ENCODE assay signal across 22 mouse cellular contexts in the genomic region with DNA sequence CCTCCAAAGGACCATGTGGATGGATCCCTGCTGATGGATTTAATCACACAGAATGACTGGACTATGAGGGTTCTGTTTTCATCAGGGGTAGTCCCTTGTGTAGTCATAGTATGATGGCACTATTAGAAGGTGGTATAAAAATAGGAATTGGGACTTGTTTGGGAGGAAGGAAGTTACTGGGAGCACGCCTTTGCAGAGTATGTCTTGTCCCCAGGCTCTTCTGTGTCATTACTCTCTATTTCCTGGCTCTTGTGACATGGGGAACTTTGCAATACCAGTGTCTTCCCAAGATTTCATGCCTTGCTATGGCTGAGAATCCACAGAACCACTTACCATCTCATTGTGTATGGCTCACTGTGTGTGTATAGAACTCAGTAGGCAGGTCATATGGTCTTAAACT. TPM values are rescaled to one million over a fixed set of nuclear protein-coding genes. Genes with fewer than 3 reads are reported as not detected.
A peak's percentile ranks its signal among the peaks of the same experiment; 100 is the strongest.
DNase-seq lines count a peak whose midpoint lies in the region; ATAC-seq and TF ChIP-seq lines count a peak whose summit lies in the region.
"Had no signal": no experiment of that assay in that cellular context is flagged by ENCODE, and none has a peak within 500 bp of the region (broad histone marks: within the 10 kb centered on the region; RNA-seq: fewer than 3 reads in every experiment).

No protein-coding gene starts in this region.

- H3K27ac ChIP-seq in liver, adult 2 months (replicated peaks; ENCODE audit: insufficient read depth, low read depth, low read length), result no peak overlapping the region
- no peak overlapping the region for H3K27ac ChIP-seq in liver, embryonic 11.5 days (ENCODE audit: low read depth, low read length)
- H3K27ac ChIP-seq: forebrain, embryonic 10.5 days; forebrain, embryonic 13.5 days; heart, embryonic 10.5 days; heart, embryonic 13.5 days; hindbrain, embryonic 12.5 days; hindbrain, embryonic 15.5 days had no signal

- no peak for ATAC-seq in liver, embryonic 11.5 days (replicated peaks; ENCODE audit: low FRiP score)
- ATAC-seq: activated CD4-positive, CD25-positive, alpha-beta regulatory T cell, adult 4 months; forebrain, embryonic 13.5 days; forebrain, embryonic 16.5 days had no signal

- DNase-seq in heart, adult 11 months, result peak; percentile 90
- no peak for DNase-seq in heart, postnatal 4 days
- DNase-seq in liver, adult 2 months (ENCODE audit: extremely low read depth, low read depth, low spot score), result peak; percentile 24
- no peak for DNase-seq in liver, embryonic 11.5 days (ENCODE audit: low spot score)
- peak; percentile 16 for DNase-seq in lung, postnatal 25 days (ENCODE audit: low spot score)
- no peak for DNase-seq in lung, postnatal 36 days
- DNase-seq in layer of hippocampus, adult 8-10 months (ENCODE audit: low spot score in 2 of 2), result no peak
- DNase-seq: adrenal gland, adult 8-10 months; adrenal gland, postnatal 25 days; cerebellum, adult 18-20 months; cerebellum, adult 9-10 months; cerebellum, postnatal 14 days; gastrocnemius, postnatal 25 days; heart, postnatal 14 days had no signal

- H3K4me2 ChIP-seq in liver, embryonic 11.5 days, result no peak overlapping the region
- H3K4me2 ChIP-seq: forebrain, embryonic 13.5 days; heart, embryonic 13.5 days; hindbrain, embryonic 12.5 days; hindbrain, embryonic 15.5 days had no signal

- H3K4me3 ChIP-seq in liver, adult 2 months (ENCODE audit: insufficient read depth, low read depth, low read length), result no peak overlapping the region
- no peak overlapping the region for H3K4me3 ChIP-seq in liver, embryonic 11.5 days (ENCODE audit: low read depth, low read length)
- H3K4me3 ChIP-seq: forebrain, embryonic 10.5 days; forebrain, embryonic 13.5 days; heart, embryonic 10.5 days; heart, embryonic 13.5 days; hindbrain, embryonic 12.5 days; hindbrain, embryonic 15.5 days had no signal

- H3K9me3 ChIP-seq in liver, embryonic 11.5 days (ENCODE audit: control insufficient read depth, low read length), result no peaks in the 10 kb centered on the region
- H3K9me3 ChIP-seq: forebrain, embryonic 10.5 days; forebrain, embryonic 13.5 days; heart, embryonic 10.5 days; heart, embryonic 13.5 days; hindbrain, embryonic 12.5 days; hindbrain, embryonic 15.5 days had no signal

- no peaks in the 10 kb centered on the region for H3K4me1 ChIP-seq in liver, adult 2 months (ENCODE audit: control insufficient read depth, insufficient read depth, low read length)
- no peaks in the 10 kb centered on the region for H3K4me1 ChIP-seq in liver, embryonic 11.5 days (replicated peaks; ENCODE audit: control insufficient read depth, insufficient read depth, low read length)
- H3K4me1 ChIP-seq: forebrain, embryonic 10.5 days; forebrain, embryonic 13.5 days; heart, embryonic 10.5 days; heart, embryonic 13.5 days; hindbrain, embryonic 12.5 days; hindbrain, embryonic 15.5 days had no signal

- peaks cover 4% of the 10 kb centered on the region; the same call in 1 of the 2 replicates for H3K79me2 ChIP-seq in liver, adult 2 months (ENCODE audit: control insufficient read depth, insufficient read depth, low read length)

- 84% methylated on average over 1 of the region's 1 CpGs for WGBS in liver, adult 2 months
- 79% methylated on average over 1 of the region's 1 CpGs for WGBS in liver, embryonic 11.5 days

- no peak overlapping the region for H3K9ac ChIP-seq in liver, adult 2 months (ENCODE audit: low read depth, low read length)
- no peak overlapping the region for H3K9ac ChIP-seq in liver, embryonic 11.5 days (ENCODE audit: low read depth, low read length)
- H3K9ac ChIP-seq: forebrain, embryonic 13.5 days; heart, embryonic 13.5 days; hindbrain, embryonic 12.5 days; hindbrain, embryonic 15.5 days had no signal

- no peaks in the 10 kb centered on the region for H3K27me3 ChIP-seq in liver, adult 2 months (ENCODE audit: control insufficient read depth, insufficient read depth, low read length)
- H3K27me3 ChIP-seq in liver, embryonic 11.5 days (replicated peaks; ENCODE audit: control insufficient read depth, insufficient read depth, low read length), result no peaks in the 10 kb centered on the region
- H3K27me3 ChIP-seq: forebrain, embryonic 13.5 days; heart, embryonic 13.5 days; hindbrain, embryonic 12.5 days; hindbrain, embryonic 15.5 days had no signal

- TF ChIP-seq POLR2A in liver, adult 2 months (IDR thresholded peaks at IDR 0.05; ENCODE audit: extremely low read depth, insufficient read depth, low read length), result no peak

- peaks cover 21% of the 10 kb centered on the region for H3K36me3 ChIP-seq in liver, adult 2 months (ENCODE audit: control insufficient read depth, insufficient read depth, low read length)
- H3K36me3 ChIP-seq in liver, embryonic 11.5 days (ENCODE audit: control insufficient read depth, insufficient read depth, low read length), result no peaks in the 10 kb centered on the region; the same call in 1 of the 2 replicates

- TF ChIP-seq CTCF in liver, adult 2 months (IDR thresholded peaks at IDR 0.05; ENCODE audit: low read depth, low read length), result no peak

RNA-seq across cellular contexts. Expression of gene Spryd7, which starts 8.1 kb away (rescaled TPM):
- total RNA-seq in heart, postnatal 4 days (2021), result 10 to 100 TPM; 33.5 to 35.3 TPM
- total RNA-seq in liver, adult 2 months (2014; rRNA removed), result 19.5 and 20.7 TPM in 2 replicates
- polyA plus RNA-seq in liver, adult 2 months (2012; rRNA removed), result 15.1 and 17.5 TPM in 2 replicates
- 24.0 and 24.5 TPM in 2 replicates for polyA plus RNA-seq in liver, embryonic 11.5 days (2014; fragmentation: Nextera tagmentation; extraction: Ambion mirVana)
- 10 to 100 TPM; 45.9 to 52.8 (median 49.5) TPM for total RNA-seq in layer of hippocampus, adult 8-10 months (2022)

RNA-seq across cellular contexts. Expression of gene Trim13, which starts 49.4 kb away (rescaled TPM):
- 10 to 100 TPM in 1 of 2 experiments, 1 to 10 TPM in 1; 9.7 to 11.3 TPM for total RNA-seq in heart, postnatal 4 days (2021)
- 1.0 and 1.2 TPM in 2 replicates for total RNA-seq in liver, adult 2 months (2014; rRNA removed)
- polyA plus RNA-seq in liver, adult 2 months (2012; rRNA removed), result 0.20 and 0.64 TPM in 2 replicates
- 12.8 and 14.2 TPM in 2 replicates for polyA plus RNA-seq in liver, embryonic 11.5 days (2014; fragmentation: Nextera tagmentation; extraction: Ambion mirVana)
- total RNA-seq in layer of hippocampus, adult 8-10 months (2022), result 10 to 100 TPM; 11.3 to 15.1 (median 14.5) TPM

RNA-seq across cellular contexts. Expression of gene Kcnrg, which starts 58.6 kb away (rescaled TPM):
- total RNA-seq in heart, postnatal 4 days (2021), result under 1 TPM; 0.24 to 0.25 TPM
- total RNA-seq in liver, adult 2 months (2014; rRNA removed), result 0.07 TPM in 1 of 2 replicates, not detected in the other
- polyA plus RNA-seq in liver, adult 2 months (2012; rRNA removed), result not detected in 2 replicates
- 0.55 and 0.61 TPM in 2 replicates for polyA plus RNA-seq in liver, embryonic 11.5 days (2014; fragmentation: Nextera tagmentation; extraction: Ambion mirVana)
- 1 to 10 TPM in 1 of 4 experiments, under 1 TPM in 3; 0.43 to 1.5 (median 0.71) TPM for total RNA-seq in layer of hippocampus, adult 8-10 months (2022)

Comparison
In these comparisons a context has a peak if more than half of its experiments do, and no peak if none do; other contexts are left out.
1. DNase-seq: peak in heart, adult 11 months (single experiment), liver, adult 2 months (single experiment) and lung, postnatal 25 days (single experiment); none in heart, postnatal 4 days (single experiment), liver, embryonic 11.5 days (single experiment), lung, postnatal 36 days (single experiment) and layer of hippocampus, adult 8-10 months (0 of 2).